Mouse (Mus musculus) frontal cortex, postnatal 25 days (tissue): ENCODE data around the gene Ppp1r3f.

ENCODE experiments used
- DNase-seq, 2 experiments: peaks; one replicate each; pipeline ENCODE4 v3.0.0; 2022; ENCODE audit warnings: low spot score in 2 of 2

Gene Ppp1r3f

DNA sequence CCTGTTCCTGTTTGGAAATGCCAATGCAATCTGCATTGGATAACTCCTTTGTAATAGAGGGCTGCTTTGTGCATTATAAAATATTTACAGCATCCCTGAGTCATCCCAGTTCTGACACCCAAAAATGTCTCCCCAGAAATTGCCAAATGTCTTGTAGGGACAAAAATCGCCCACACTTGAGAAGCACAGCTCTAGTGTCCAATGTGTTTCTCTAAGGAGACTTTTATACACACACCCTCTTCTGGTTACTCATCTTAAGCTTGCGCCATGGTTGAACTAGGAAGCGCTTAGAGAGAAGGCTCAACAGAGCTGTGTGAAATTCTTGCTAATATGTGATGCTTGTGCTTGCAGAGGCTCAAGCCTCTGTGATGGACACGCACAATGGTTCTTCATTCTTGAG lies 20.6 kb downstream of the Ppp1r3f start:
- DNase-seq = no peak

DNA sequence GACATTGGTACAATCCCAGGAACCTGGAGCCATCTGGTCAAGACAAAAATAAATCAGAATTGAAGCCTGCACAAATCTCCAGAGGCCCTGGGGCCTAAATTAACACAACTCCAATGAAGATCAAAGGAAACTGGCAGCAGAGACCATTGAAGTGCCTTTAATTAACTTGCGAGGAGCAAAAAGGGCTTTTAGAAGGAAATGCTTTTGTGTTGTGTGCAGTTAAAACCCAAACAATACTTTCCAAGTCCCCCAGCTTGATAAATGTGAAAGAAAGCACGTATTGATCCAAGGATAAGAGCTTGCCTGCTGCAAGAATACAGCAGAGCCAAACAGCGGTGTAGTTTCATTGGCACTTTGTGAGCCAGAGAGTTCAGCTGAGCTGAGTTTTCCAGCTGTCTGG lies 49.1 kb downstream of the Ppp1r3f start:
- DNase-seq = no peak
